Mouse (Mus musculus) neural tube, embryonic 13.5 days (tissue): ENCODE results near the gene Fgfr2. TPM values are rescaled to one million over a fixed set of nuclear protein-coding genes. Genes with fewer than 3 reads are reported as not detected.
A peak's percentile ranks its signal among the peaks of the same experiment; 100 is the strongest.

ENCODE experiments used
- ATAC-seq: fragments of 200-750 bp; cut with Nextera tagmentation; 2 replicates; pipeline ENCODE4 v1.8.0; 2017; ENCODE audit warnings: low read depth, mild to moderate bottlenecking, moderate TSS enrichment, moderate library complexity
- H3K27ac ChIP-seq: fragments of 300-500 bp; sonication (generic); replicated peaks from 2 replicates; pipeline ENCODE4 v1.5.1; 2015; ENCODE audit warnings: moderate library complexity, mild to moderate bottlenecking, inconsistent platforms
- H3K27me3 ChIP-seq: fragments of 300-500 bp; sonication (generic); 2 replicates; pipeline ENCODE4 v1.6.1; 2015; ENCODE audit warnings: mild to moderate bottlenecking, inconsistent platforms
- H3K36me3 ChIP-seq: fragments of 300-500 bp; sonication (generic); 2 replicates; pipeline ENCODE4 v1.6.1; 2015; ENCODE audit warnings: mild to moderate bottlenecking, inconsistent platforms
- H3K4me1 ChIP-seq: fragments of 300-500 bp; sonication (generic); replicated peaks from 2 replicates; pipeline ENCODE4 v1.6.1; 2015; ENCODE audit warnings: inconsistent platforms
- H3K4me2 ChIP-seq: fragments of 300-500 bp; sonication (generic); 2 replicates; pipeline ENCODE4 v1.6.1; 2015; ENCODE audit warnings: inconsistent platforms, mild to moderate bottlenecking, moderate library complexity
- H3K4me3 ChIP-seq: fragments of 300-500 bp; sonication (generic); 2 replicates; pipeline ENCODE4 v1.5.1; 2015; ENCODE audit warnings: mild to moderate bottlenecking, inconsistent platforms
- H3K9ac ChIP-seq: fragments of 300-500 bp; sonication (generic); 2 replicates; pipeline ENCODE4 v1.6.1; 2015; ENCODE audit warnings: moderate library complexity, mild to moderate bottlenecking, inconsistent platforms
- H3K9me3 ChIP-seq: fragments of 300-500 bp; sonication (generic); 2 replicates; pipeline ENCODE4 v1.6.1; 2016; ENCODE audit warnings: inconsistent platforms
- WGBS: fragments of 180-500 bp; shearing (Covaris S2); methylation state at CpG from one replicate; pipeline ENCODE4 v1.1.7; 2015; 5-methylcytosine and 5-hydroxymethylcytosine counted together
- polyA plus RNA-seq: library from polyadenylated mRNA; unstranded; fragments of >200 nt; fragmentation: Nextera tagmentation; extraction: Ambion mirVana; gene quantifications from 2 replicates; pipeline ENCODE4 v1.2.1, GENCODE M21; 2015

The Fgfr2 gene
- polyA plus RNA-seq, 1 experiment from 2014 or later: 22.9 TPM

DNA sequence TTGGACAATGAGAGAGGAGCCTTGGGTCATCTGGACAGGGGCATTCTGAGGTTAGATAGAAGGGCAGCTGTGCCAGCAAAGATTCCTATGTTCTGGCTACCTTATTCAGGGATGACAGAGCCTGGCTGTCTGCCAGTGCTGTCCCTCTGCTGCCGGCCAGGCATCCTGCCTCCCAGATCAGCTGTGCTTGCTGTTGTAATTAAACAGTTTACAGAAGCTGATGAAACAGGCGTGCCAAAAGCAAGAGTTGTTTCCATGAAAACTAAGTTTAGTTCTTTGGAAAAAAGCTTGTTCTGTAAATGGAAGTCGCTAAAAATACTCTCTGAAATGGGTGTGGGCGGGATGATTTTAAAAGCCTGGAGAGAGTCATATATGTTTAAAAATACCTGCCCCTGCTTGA, 1213.5 kb downstream of the Fgfr2 start:
- 50% methylated on average over 4 of the region's 4 CpGs for WGBS
- H3K36me3 ChIP-seq: no peaks in the 10 kb centered on the region
- H3K4me2 ChIP-seq: no peak overlapping the region
- no peaks in the 10 kb centered on the region for H3K27me3 ChIP-seq
- no peak; the same call in 1 of the 2 replicates for ATAC-seq
- H3K9ac ChIP-seq: no peak overlapping the region
- 0 out of 2 replicates have a peak overlapping the region, but pooled peaks have one; percentile 13 for H3K27ac ChIP-seq
- no peaks in the 10 kb centered on the region for H3K9me3 ChIP-seq
- H3K4me1 ChIP-seq: peaks cover 12% of the 10 kb centered on the region
- no peak overlapping the region for H3K4me3 ChIP-seq

DNA sequence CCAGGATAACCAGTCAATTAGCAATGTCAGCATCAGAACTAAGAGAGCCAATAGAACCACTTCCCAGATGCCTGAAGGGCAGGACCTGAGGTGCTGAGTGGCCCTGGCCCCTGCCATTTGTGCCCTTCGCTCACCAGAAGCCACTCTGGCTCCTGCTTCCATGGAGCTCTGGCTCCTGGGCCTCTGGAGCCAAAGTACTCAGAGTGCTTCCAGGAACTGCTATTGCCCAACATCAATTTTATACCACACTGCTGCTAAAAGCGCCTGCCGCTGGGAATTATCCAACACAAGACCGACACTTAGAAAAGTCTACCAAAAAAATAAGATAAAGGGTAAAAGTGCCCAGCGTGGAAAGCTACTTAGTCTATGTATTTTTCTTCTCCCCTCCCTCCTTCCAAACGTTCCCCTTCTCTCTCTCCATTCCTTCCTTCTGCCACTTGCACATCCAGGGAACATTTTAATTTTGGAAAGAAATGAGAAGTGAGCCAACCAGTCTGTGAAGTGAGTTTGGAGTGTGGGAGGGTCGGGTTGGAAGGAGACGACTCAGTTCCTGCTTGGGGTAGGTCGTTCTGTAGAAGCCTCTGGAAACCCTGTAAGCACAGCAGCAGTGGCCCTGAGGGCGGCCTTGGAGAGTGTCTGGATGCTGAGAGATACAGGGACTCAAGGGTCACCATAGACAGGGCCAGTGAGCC, 1216.5 kb downstream of the Fgfr2 start:
- Histone ChIP-seq H3K36me3 (no peaks in the 10 kb centered on the region), H3K9me3 (no peaks in the 10 kb centered on the region), H3K27me3 (no peaks in the 10 kb centered on the region), H3K4me1 (peaks cover 12% of the 10 kb centered on the region), H3K9ac (no peak overlapping the region), H3K27ac (no peak overlapping the region), H3K4me2 (no peak overlapping the region), H3K4me3 (no peak overlapping the region)
- ATAC-seq: no peak
- WGBS: 85% methylated on average over 10 of the region's 10 CpGs

DNA sequence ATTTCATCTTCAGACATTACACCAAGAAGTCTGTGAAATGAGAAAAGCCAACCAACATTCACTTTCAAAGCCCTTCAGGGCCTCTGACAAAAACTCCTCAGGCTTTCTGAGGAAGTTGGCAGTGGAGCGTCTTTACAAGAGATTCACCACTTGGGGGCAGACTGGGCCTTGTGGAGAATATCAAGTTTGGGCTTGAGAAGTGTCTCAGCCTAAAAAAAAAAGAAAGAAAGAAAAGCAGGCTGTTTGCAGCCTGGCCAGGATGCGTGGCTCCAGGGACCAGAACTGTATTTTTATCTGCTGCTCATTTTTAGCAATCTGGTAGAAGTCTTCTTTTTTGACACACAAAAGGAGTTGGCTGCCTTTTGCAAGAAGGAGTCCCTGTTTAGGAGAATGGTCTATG, 1223.8 kb downstream of the Fgfr2 start:
- H3K4me2 ChIP-seq: no peak overlapping the region
- H3K9me3 ChIP-seq: peaks cover 4% of the 10 kb centered on the region
- peaks cover 14% of the 10 kb centered on the region; the same call in 1 of the 2 replicates for H3K27me3 ChIP-seq
- ATAC-seq: 0 out of 2 replicates have a peak, but pooled peaks have one; percentile 19
- no peaks in the 10 kb centered on the region for H3K36me3 ChIP-seq
- no peak overlapping the region for H3K27ac ChIP-seq
- H3K4me3 ChIP-seq: no peak overlapping the region
- 2% methylated on average over 2 of the region's 2 CpGs for WGBS
- H3K4me1 ChIP-seq: peaks cover 4% of the 10 kb centered on the region; the same call in 1 of the 2 replicates
- no peak overlapping the region for H3K9ac ChIP-seq

DNA sequence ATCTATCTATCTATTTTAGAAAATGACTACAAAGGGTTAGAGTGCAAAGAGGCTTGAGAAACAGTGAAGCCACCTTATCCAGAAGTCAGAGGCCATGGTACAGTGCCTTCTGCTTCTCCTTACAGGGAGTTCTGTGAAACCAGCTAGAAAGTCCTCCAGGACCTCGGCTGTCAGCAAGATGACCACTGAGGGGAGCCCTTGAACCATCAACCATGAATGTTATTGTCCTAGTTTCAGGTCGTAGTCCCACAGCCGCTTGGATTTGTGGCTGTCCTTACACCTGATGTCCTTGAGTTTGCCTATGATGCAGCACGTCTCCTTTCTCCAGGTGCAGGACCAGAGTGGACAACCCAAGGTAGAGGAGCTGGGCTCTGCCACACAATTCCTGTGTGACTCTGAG, 1225.9 kb downstream of the Fgfr2 start:
- Histone ChIP-seq H3K4me3 (no peak overlapping the region), H3K27ac (no peak overlapping the region), H3K27me3 (peaks cover 14% of the 10 kb centered on the region; the same call in 1 of the 2 replicates), H3K4me2 (no peak overlapping the region), H3K9ac (no peak overlapping the region), H3K4me1 (peaks cover 4% of the 10 kb centered on the region; the same call in 1 of the 2 replicates), H3K36me3 (no peaks in the 10 kb centered on the region), H3K9me3 (peaks cover 4% of the 10 kb centered on the region)
- no peak for ATAC-seq
- 23% methylated on average over 4 of the region's 4 CpGs for WGBS

DNA sequence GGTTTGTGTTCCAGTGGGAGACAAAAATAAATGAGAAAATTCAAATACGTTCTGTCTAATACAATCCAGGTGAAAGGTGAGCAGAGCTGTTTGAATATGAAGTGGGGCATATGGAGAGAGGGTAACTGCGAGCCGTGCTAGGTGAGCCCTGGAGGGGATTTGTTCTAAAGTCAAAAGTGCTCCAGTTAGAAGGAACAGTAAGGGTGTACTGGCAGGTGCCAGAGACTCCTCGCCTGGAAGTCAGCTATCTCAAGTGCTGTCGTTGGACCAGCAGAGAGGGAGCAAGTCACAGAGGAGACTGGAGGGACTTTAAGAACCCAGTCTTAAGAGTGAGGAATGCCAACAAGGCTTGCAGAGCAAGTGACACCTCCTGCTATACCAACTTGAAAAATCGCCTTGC, 1240.3 kb downstream of the Fgfr2 start:
- Histone ChIP-seq H3K9me3 (no peaks in the 10 kb centered on the region), H3K27me3 (peaks cover 52% of the 10 kb centered on the region), H3K36me3 (no peaks in the 10 kb centered on the region), H3K27ac (no peak overlapping the region), H3K9ac (no peak overlapping the region), H3K4me3 (no peak overlapping the region), H3K4me1 (no peaks in the 10 kb centered on the region), H3K4me2 (no peak overlapping the region)
- ATAC-seq: no peak
- WGBS: 76% methylated on average over 6 of the region's 6 CpGs

DNA sequence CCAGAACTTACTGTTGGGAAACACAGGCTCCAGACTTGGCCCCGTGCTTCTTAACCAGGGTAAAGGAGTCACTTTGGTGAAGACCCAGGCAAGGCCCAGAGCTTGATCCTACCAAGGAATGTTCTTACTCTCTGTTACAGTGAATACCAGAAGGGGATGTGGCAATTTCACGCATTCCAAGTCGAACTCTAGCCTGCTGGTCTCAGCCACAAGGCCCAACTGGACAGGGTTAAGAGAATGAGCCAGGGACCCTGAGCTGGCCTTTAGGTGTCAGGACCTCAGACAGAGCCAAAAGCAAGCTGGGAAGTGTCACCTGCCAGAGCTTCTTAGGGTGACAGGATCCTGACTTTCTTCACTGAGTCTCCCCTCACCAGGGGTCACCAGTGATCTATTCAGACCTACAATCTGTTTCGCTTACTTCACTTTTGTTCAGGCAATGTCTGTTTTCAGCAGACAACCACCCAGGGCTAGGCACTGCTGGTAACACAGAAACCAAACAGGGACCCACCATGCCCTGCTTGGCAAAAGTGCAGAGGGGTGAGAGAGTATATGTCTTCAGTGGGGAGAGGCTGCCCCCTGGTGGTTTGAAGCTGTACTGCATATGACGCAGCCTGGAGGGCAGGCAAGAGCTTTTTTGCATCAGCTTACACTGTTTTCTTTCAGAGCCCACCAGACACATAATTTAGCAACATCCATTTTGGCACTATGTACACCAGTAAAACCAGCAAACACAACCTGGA, 1241.1 kb downstream of the Fgfr2 start:
- 53% methylated on average over 5 of the region's 5 CpGs for WGBS
- Histone ChIP-seq H3K36me3 (no peaks in the 10 kb centered on the region), H3K27me3 (peaks cover 58% of the 10 kb centered on the region), H3K9ac (no peak overlapping the region), H3K9me3 (no peaks in the 10 kb centered on the region), H3K4me1 (no peaks in the 10 kb centered on the region), H3K4me3 (no peak overlapping the region), H3K4me2 (no peak overlapping the region), H3K27ac (no peak overlapping the region)
- ATAC-seq: peak; percentile 50; the same call in 1 of the 2 replicates

DNA sequence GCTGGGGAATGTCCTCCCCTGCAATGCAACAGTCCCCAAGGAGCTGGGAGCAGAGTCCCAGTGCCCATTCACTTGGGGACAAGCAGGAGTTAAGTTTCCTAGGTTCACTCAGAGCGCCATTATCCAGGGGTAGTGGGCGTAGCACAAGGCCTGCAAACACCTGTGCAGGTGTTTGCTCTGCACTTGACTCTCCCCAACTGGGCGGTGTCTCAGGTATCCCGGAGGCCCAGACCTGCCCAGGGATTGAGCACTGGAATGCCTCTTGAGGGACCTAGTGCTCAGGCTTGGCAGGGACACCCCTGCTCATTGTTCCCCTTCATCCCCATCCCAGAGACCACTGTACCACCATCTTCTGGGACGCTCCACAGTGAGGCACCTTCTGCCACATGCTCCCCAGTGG, 1243.0 kb downstream of the Fgfr2 start:
- no peak overlapping the region for H3K27ac ChIP-seq
- H3K36me3 ChIP-seq: no peaks in the 10 kb centered on the region
- no peak overlapping the region for H3K4me2 ChIP-seq
- no peak overlapping the region for H3K9ac ChIP-seq
- H3K27me3 ChIP-seq: peaks cover 58% of the 10 kb centered on the region
- H3K4me3 ChIP-seq: no peak overlapping the region
- no peaks in the 10 kb centered on the region for H3K9me3 ChIP-seq
- ATAC-seq: no peak
- no peaks in the 10 kb centered on the region for H3K4me1 ChIP-seq
- 90% methylated on average over 5 of the region's 5 CpGs for WGBS

DNA sequence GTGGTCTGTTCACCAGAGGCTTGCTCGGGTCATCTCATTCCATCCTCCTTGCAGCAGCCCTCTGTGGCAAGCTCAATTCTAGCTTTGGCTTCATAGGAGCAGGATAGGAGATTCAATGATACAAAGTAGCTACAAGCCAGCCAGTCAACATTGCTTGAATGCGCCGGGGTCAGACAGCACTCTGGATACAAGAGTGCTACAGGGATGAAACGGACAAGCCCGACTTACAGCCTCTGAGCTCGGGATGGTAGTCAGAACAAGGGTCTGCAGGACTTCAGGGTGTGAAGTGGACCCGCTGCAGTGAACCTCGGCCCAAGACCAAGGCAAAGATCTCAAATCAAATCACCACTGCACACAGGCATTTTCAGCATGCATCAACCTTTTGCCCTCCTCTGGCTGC, 1244.3 kb downstream of the Fgfr2 start:
- WGBS: 78% methylated on average over 8 of the region's 8 CpGs
- ATAC-seq: no peak

DNA sequence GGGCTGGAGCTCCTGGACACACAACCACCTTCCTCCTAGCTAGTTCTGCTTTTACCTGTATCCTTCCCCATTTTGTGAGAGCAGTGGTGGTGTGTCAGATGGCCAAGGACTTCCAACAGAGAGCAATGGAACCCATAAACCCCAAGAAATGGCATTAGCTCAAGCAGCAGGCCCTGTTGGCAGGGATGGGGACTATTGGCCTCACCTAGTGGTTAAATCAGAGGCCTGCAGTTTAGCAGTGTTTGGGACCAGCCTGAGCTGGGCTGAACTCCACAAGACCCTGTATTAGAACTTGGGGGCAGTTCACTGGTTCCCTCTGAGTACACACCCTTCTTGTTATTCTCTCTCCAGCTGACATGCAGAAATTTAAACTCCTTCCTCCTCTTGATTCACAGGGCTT, 1262.0 kb downstream of the Fgfr2 start:
- no peaks in the 10 kb centered on the region for H3K36me3 ChIP-seq
- H3K9me3 ChIP-seq: 0 out of 2 replicates have a peak, but pooled peaks cover 6% of the 10 kb centered on the region
- no peaks in the 10 kb centered on the region for H3K4me1 ChIP-seq
- H3K4me2 ChIP-seq: no peak overlapping the region
- H3K9ac ChIP-seq: no peak overlapping the region
- no peak overlapping the region for H3K4me3 ChIP-seq
- H3K27ac ChIP-seq: no peak overlapping the region
- H3K27me3 ChIP-seq: peaks cover 14% of the 10 kb centered on the region; the same call in 1 of the 2 replicates
- no peak for ATAC-seq

More for the DNA sequence above, 1244.3 kb downstream of the Fgfr2 start:
- H3K9ac ChIP-seq: no peak overlapping the region
- no peak overlapping the region for H3K27ac ChIP-seq
- no peaks in the 10 kb centered on the region for H3K4me1 ChIP-seq
- no peaks in the 10 kb centered on the region for H3K9me3 ChIP-seq
- no peak overlapping the region for H3K4me3 ChIP-seq
- no peaks in the 10 kb centered on the region for H3K36me3 ChIP-seq
- H3K27me3 ChIP-seq: peaks cover 56% of the 10 kb centered on the region
- no peak overlapping the region for H3K4me2 ChIP-seq

DNA sequence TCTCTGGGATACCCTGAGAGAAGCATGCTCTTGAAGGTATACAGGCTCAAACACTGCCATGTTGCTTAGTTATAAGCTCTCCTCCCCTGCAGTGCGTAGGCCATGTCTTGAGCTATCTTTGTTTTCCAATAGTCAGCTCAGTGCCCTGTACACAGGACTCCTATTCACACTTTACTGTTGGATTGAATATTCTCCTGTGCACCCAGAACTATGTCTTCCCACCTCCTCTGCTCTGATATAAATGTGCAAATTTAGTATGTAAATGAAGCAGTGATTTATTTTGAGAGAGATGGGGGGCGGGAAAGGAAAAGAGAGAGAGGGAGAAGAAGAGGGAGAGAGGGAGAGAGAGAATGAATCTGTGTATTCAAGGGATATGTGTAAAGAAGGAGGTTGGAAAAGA, 1267.5 kb downstream of the Fgfr2 start:
- WGBS: 94% methylated on average over 2 of the region's 2 CpGs
- peaks cover 4% of the 10 kb centered on the region for H3K4me1 ChIP-seq
- no peak overlapping the region for H3K9ac ChIP-seq
- H3K4me2 ChIP-seq: no peak overlapping the region
- H3K4me3 ChIP-seq: no peak overlapping the region
- H3K27me3 ChIP-seq: peaks cover 9% of the 10 kb centered on the region; the same call in 1 of the 2 replicates
- no peak overlapping the region for H3K27ac ChIP-seq
- no peaks in the 10 kb centered on the region for H3K36me3 ChIP-seq
- no peak for ATAC-seq
- H3K9me3 ChIP-seq: 0 out of 2 replicates have a peak, but pooled peaks cover 6% of the 10 kb centered on the region

DNA sequence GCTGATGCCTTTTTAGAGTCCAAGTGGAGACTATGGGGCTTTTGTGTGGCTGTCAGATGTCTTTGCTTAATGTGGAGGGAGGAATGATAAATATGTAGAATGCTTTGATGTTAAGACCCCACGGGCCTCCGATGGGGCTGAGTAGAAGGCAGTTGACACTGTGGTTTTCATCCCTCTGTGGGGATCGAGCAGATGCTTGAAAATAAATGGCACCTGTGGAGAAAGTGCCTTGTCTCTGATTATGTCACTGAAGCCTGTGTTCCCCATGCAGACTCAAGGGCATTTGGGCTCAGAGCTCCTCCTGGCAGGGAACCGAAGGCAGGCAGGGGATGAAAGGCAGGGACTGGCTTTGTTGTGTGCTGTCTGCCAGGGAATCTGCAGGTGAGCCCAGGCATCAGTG, 1272.6 kb downstream of the Fgfr2 start:
- Histone ChIP-seq H3K9ac (no peak overlapping the region), H3K4me1 (peaks cover 28% of the 10 kb centered on the region), H3K27me3 (peaks cover 10% of the 10 kb centered on the region), H3K4me2 (no peak overlapping the region), H3K4me3 (no peak overlapping the region), H3K9me3 (no peaks in the 10 kb centered on the region), H3K27ac (no peak overlapping the region), H3K36me3 (no peaks in the 10 kb centered on the region)
- WGBS: 18% methylated on average over 4 of the region's 4 CpGs
- ATAC-seq: no peak

DNA sequence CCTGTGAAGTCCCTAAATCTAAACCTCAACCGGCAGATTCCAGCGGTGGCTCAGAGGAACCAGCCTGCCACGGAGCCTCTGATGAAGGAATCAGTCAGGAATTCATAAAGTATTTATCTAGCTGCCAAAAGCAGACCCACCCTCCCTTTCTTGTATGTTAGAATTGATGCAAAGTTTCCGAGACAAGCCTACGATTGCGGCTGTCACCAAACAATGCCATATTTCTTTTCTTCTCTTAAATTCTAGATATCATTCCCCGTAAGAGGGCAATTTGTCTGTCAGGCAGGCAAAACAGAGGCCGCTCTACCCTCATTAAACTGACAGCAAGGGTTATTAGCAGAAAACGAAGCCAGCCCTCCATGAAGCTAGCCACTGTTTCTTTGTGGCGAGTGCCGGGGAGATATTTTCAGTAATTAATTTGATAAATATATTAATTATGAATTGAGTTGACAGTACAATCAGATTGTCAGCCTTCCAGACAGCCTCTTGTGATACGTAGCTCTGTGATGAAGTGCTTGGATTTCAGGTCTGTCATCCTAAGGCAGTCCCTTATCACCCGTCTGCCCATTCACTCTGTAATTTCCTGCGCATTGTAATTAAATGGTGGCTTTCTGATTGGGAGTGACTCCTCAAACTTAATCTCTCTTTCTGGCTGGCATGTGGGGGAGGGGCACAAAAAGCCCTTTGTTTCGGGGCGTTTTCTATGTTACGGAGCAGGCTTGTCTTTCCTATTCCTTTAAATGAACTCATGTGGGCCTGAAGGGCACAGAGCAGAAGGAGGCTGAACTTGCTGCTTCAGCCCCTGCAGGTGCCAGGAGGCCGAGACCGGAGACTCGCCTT, 1276.9 kb downstream of the Fgfr2 start:
- Histone ChIP-seq H3K27me3 (peaks cover 10% of the 10 kb centered on the region), H3K4me2 (peak overlapping the region; percentile 9)
- WGBS: 32% methylated on average over 20 of the region's 20 CpGs

More for the DNA sequence above, 1276.9 kb downstream of the Fgfr2 start:
- Histone ChIP-seq H3K36me3 (no peaks in the 10 kb centered on the region), H3K27ac (peak overlapping the region; percentile 62), H3K9me3 (no peaks in the 10 kb centered on the region), H3K4me3 (no peak overlapping the region), H3K9ac (0 out of 2 replicates have a peak overlapping the region, but pooled peaks have one; percentile 8), H3K4me1 (peaks cover 32% of the 10 kb centered on the region)
- peak; percentile 71; the same call in 1 of the 2 replicates for ATAC-seq
